Mouse (Mus musculus): ENCODE results near the gene Rfesd. TPM values are rescaled to one million over a fixed set of nuclear protein-coding genes. Genes with fewer than 3 reads are reported as not detected.
A peak's percentile ranks its signal among the peaks of the same experiment; 100 is the strongest.

Gene Rfesd
- polyA plus RNA-seq, 1 experiment = 16.9 TPM

DNA sequence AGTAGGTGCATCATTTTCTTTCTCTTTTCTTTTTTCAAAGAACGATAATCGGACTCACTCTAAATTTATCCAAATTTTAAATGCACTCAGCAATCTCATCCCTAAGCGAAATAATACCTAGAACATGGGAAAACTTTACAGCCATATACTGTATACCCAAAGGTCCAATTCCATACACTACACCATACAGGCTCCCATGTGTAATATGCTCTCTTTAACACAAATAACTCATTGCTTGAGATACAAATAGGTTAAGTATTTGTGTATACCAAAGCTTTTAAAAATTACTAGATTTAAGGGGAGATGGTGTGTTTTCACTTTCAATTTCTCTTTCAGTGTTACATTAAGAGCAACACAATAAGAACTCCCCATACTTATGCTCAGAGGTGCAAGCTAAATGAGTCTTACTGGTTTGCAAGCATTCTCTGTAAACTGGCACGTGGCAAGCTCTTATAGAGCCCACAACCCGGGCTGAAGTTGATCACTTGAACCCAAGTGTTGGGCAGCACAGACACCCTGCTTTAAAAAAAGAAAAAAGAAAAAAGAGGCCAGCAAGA, 403 bp upstream of the Rfesd start:
- no peak overlapping the region for H3K27ac ChIP-seq (ENCODE audit: insufficient read depth, low read length)
- 36% methylated on average over 5 of the region's 5 CpGs for WGBS

DNA sequence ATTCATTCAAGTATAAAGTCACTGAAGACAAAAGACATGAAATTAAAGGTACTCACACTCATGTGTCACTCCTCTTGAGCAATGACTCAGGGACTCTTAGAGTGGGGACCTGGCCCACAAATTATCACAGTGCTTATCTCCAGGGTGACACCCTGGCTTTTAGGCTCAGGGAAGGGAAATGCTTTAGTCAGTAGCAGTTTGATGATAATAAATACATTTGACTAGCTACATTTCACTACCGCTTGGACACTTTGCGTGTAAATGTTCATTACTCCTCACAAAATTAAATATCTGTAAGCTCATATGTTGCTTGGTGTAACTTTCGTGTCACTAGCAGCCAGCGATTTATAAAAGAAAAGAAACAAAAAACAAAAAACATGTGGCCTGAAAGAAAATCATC, 1.1 kb downstream of the Rfesd start:
- 69% methylated on average over 4 of the region's 4 CpGs for WGBS
- H3K27ac ChIP-seq (ENCODE audit: insufficient read depth, low read length) = no peak overlapping the region
- no peaks in the 10 kb centered on the region for H3K27me3 ChIP-seq (ENCODE audit: control insufficient read depth, insufficient read depth, low read length)
- peak in 1 of 2 experiments; percentile 12 for DNase-seq
- H3K4me1 ChIP-seq (ENCODE audit: control insufficient read depth, insufficient read depth, low read length) = no peaks in the 10 kb centered on the region; the same call in 1 of the 2 replicates
- peak overlapping the region; percentile 82 for H3K4me3 ChIP-seq (replicated peaks; ENCODE audit: insufficient read depth, low read depth, low read length)
- TF ChIP-seq CTCF (IDR thresholded peaks at IDR 0.05; ENCODE audit: borderline replicate concordance, insufficient read depth, low read depth, low read length) (no peak), POLR2A (IDR thresholded peaks at IDR 0.05; ENCODE audit: borderline replicate concordance, insufficient read depth, low read length) (no peak)

More for the DNA sequence above, 403 bp upstream of the Rfesd start:
- no peaks in the 10 kb centered on the region; the same call in 1 of the 2 replicates for H3K4me1 ChIP-seq (ENCODE audit: control insufficient read depth, insufficient read depth, low read length)
- H3K4me3 ChIP-seq (replicated peaks; ENCODE audit: insufficient read depth, low read depth, low read length) = peak overlapping the region; percentile 82
- H3K27me3 ChIP-seq (ENCODE audit: control insufficient read depth, insufficient read depth, low read length) = no peaks in the 10 kb centered on the region
- no peak for DNase-seq
- TF ChIP-seq CTCF (IDR thresholded peaks at IDR 0.05; ENCODE audit: borderline replicate concordance, insufficient read depth, low read depth, low read length) = no peak
- no peak for TF ChIP-seq POLR2A (IDR thresholded peaks at IDR 0.05; ENCODE audit: borderline replicate concordance, insufficient read depth, low read length)

DNA sequence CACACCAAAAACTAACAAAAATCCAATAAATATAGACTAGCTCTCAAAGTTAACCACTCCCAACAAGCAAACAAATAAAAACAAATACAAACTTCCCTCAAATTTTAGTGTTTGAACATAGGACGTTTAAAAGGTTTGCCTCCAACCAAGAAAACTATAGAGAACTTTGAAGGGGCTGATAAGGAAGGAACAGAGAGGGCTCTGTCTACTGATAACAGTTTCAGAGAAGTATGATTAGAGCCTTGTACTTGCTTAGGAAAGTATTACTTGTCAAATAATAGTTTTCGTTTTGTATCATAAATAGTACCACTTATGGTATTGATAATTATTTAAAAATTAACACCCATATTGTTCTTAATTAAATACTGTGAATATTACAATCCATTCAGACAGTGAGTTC, 4.0 kb downstream of the Rfesd start:
- H3K4me1 ChIP-seq (ENCODE audit: control insufficient read depth, insufficient read depth, low read length) = no peaks in the 10 kb centered on the region; the same call in 1 of the 2 replicates
- WGBS = 90% methylated on average over 2 of the region's 2 CpGs
- H3K4me3 ChIP-seq (replicated peaks; ENCODE audit: insufficient read depth, low read depth, low read length) = no peak overlapping the region
- no peak overlapping the region for H3K27ac ChIP-seq (ENCODE audit: insufficient read depth, low read length)
- DNase-seq = no peak
- TF ChIP-seq POLR2A (IDR thresholded peaks at IDR 0.05; ENCODE audit: borderline replicate concordance, insufficient read depth, low read length) = no peak
- no peak for TF ChIP-seq CTCF (IDR thresholded peaks at IDR 0.05; ENCODE audit: borderline replicate concordance, insufficient read depth, low read depth, low read length)
- no peaks in the 10 kb centered on the region for H3K27me3 ChIP-seq (ENCODE audit: control insufficient read depth, insufficient read depth, low read length)

DNA sequence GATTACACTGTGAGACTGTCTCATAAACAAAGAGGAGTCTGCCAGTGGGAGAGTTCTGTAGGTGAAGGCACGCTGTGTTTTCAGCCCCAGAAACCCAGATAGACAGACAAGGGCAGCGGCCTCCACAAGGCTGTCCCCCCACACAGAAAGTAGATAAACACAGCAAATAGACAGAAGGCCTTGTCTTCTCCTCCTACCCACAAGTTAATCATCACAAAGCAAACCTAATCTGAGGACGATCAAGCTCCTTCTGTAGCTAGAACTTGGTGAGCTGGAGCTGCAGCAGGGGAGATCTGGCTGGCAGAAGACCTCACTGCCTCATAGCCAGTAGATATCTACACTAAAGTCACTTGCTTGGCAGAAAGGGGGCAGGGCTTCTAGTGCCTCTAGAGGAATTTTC, 15.2 kb downstream of the Rfesd start:
- Histone ChIP-seq H3K27me3 (ENCODE audit: control insufficient read depth, insufficient read depth, low read length) (no peaks in the 10 kb centered on the region), H3K4me3 (replicated peaks; ENCODE audit: insufficient read depth, low read depth, low read length) (no peak overlapping the region), H3K4me1 (ENCODE audit: control insufficient read depth, insufficient read depth, low read length) (no peaks in the 10 kb centered on the region), H3K27ac (ENCODE audit: insufficient read depth, low read length) (no peak overlapping the region)
- WGBS = 92% methylated on average over 3 of the region's 3 CpGs
- DNase-seq = no peak
- TF ChIP-seq POLR2A (IDR thresholded peaks at IDR 0.05; ENCODE audit: borderline replicate concordance, insufficient read depth, low read length) (no peak), CTCF (IDR thresholded peaks at IDR 0.05; ENCODE audit: borderline replicate concordance, insufficient read depth, low read depth, low read length) (no peak)

DNA sequence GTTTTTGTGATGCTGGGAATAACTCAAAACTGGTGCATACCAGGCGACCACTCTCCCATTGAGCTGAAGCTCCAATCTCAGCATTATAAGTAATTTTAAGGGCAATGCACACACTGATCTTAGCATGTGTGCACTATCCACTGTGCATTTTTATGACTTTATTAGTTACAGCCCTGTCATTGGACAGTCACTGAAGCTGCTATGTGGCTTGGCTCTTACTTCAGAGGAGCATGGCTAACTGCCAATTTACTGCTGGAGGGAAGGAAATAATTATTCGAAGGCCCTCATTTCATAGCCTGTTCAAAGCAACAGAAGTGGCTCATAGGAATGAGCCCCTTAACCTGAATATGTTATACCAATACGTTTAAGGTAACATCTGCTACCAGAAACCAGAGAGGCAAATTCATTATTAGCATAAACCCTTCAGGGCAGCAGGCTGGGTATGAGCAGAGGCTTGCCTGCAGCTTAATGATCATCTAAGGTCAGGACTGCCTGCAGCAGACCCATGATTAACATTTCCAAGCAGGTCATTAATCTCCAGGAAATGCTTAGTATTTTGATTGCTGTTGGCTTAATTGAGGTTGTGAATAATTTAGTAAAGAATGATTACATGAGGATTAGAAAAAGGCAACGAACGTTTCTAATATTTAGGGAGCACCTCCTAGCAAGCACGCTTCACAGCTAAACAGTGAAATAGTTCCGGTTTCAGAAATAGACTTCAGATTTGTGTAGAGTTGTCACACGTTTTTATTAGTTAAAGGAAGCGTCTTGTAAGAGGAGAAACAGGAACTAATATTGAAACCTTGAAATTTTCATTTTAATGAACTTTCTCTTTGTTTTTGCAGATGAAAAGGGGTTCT, 26.1 kb downstream of the Rfesd start:
- no peak overlapping the region for H3K27ac ChIP-seq (ENCODE audit: insufficient read depth, low read length)
- no peaks in the 10 kb centered on the region for H3K4me1 ChIP-seq (ENCODE audit: control insufficient read depth, insufficient read depth, low read length)
- DNase-seq = peak in 1 of 2 experiments; percentile 11
- TF ChIP-seq POLR2A (IDR thresholded peaks at IDR 0.05; ENCODE audit: borderline replicate concordance, insufficient read depth, low read length) (no peak), CTCF (IDR thresholded peaks at IDR 0.05; ENCODE audit: borderline replicate concordance, insufficient read depth, low read depth, low read length) (no peak)
- WGBS = 46% methylated on average over 9 of the region's 9 CpGs
- H3K4me3 ChIP-seq (replicated peaks; ENCODE audit: insufficient read depth, low read depth, low read length) = no peak overlapping the region
- no peaks in the 10 kb centered on the region for H3K27me3 ChIP-seq (ENCODE audit: control insufficient read depth, insufficient read depth, low read length)

DNA sequence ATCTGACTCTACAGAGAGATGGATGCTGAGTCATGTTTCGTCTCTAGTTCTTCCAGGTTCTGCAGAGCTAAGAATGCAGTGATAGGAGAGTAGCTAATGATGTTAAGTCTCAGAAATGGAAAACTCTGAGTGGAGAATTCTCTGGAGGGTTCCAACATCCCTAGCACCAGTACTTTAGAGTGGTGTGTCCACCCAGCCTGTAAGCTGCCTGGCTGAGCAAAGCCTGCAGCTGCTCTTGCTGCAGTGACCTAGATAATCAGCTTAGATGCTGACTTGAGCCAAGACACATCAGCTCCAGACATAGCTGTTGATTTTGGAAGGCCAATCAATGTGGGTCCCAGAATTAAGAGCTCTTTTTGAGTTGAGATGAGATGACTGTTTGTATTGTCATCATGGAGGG, 30.4 kb downstream of the Rfesd start:
- H3K4me3 ChIP-seq (replicated peaks; ENCODE audit: insufficient read depth, low read depth, low read length) = no peak overlapping the region
- TF ChIP-seq CTCF (IDR thresholded peaks at IDR 0.05; ENCODE audit: borderline replicate concordance, insufficient read depth, low read depth, low read length) = no peak
- TF ChIP-seq POLR2A (IDR thresholded peaks at IDR 0.05; ENCODE audit: borderline replicate concordance, insufficient read depth, low read length) = no peak
- WGBS = 71% methylated on average over 1 of the region's 1 CpGs
- peak in 1 of 2 experiments; percentile 10 for DNase-seq
- no peaks in the 10 kb centered on the region for H3K27me3 ChIP-seq (ENCODE audit: control insufficient read depth, insufficient read depth, low read length)
- H3K27ac ChIP-seq (ENCODE audit: insufficient read depth, low read length) = no peak overlapping the region
- H3K4me1 ChIP-seq (ENCODE audit: control insufficient read depth, insufficient read depth, low read length) = no peaks in the 10 kb centered on the region

DNA sequence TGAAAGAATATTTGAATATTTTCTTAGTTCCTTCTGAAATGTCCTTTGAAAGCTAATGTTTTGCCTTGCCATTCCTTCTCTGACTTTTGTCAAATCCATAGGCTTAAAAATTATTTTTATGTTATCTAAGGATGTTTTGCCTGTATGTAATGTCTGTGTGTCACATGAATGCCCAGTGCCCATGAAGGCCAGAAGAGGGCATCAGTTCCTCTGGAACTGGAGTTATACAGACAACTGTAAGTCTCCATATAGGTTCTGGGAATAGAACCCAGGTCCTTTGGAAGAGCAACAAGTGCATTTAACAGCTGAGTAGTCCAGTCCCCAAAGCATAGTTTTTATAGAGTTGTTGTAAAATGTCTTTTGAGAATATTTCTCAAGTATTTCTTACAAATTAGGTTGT, 36.6 kb downstream of the Rfesd start:
- no peak for DNase-seq
- H3K4me1 ChIP-seq (ENCODE audit: control insufficient read depth, insufficient read depth, low read length) = no peaks in the 10 kb centered on the region
- H3K27ac ChIP-seq (ENCODE audit: insufficient read depth, low read length) = no peak overlapping the region
- TF ChIP-seq CTCF (IDR thresholded peaks at IDR 0.05; ENCODE audit: borderline replicate concordance, insufficient read depth, low read depth, low read length) (no peak), POLR2A (IDR thresholded peaks at IDR 0.05; ENCODE audit: borderline replicate concordance, insufficient read depth, low read length) (no peak)
- no peak overlapping the region for H3K4me3 ChIP-seq (replicated peaks; ENCODE audit: insufficient read depth, low read depth, low read length)
- no peaks in the 10 kb centered on the region for H3K27me3 ChIP-seq (ENCODE audit: control insufficient read depth, insufficient read depth, low read length)

DNA sequence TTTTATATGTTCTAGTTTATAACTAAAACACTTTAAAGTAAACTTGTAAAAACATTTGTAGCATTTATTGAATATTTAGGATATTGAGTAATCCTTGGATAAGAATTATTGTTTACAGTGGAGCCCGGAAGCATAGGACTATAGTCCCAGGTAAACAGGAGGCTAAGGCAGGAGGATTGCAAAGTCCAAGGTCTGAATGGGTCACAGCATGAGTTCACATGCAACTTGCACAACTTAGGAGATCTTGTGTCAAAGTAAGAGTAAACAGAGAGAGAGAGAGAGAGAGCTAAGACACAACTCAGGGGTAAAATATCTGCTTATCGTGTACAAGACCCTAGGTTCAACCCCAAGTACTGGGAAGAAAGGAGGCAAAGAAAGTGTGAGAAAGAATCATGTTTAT, 41.9 kb downstream of the Rfesd start:
- Histone ChIP-seq H3K27me3 (ENCODE audit: control insufficient read depth, insufficient read depth, low read length) (no peaks in the 10 kb centered on the region), H3K4me3 (replicated peaks; ENCODE audit: insufficient read depth, low read depth, low read length) (no peak overlapping the region), H3K4me1 (ENCODE audit: control insufficient read depth, insufficient read depth, low read length) (no peaks in the 10 kb centered on the region), H3K27ac (ENCODE audit: insufficient read depth, low read length) (no peak overlapping the region)
- WGBS = 91% methylated on average over 2 of the region's 2 CpGs
- DNase-seq = no peak
- TF ChIP-seq POLR2A (IDR thresholded peaks at IDR 0.05; ENCODE audit: borderline replicate concordance, insufficient read depth, low read length) (no peak), CTCF (IDR thresholded peaks at IDR 0.05; ENCODE audit: borderline replicate concordance, insufficient read depth, low read depth, low read length) (no peak)

Measured in cerebellum, adult 2 months (tissue).